ENCODE assay signal across 9 mouse cellular contexts in the genomic region with DNA sequence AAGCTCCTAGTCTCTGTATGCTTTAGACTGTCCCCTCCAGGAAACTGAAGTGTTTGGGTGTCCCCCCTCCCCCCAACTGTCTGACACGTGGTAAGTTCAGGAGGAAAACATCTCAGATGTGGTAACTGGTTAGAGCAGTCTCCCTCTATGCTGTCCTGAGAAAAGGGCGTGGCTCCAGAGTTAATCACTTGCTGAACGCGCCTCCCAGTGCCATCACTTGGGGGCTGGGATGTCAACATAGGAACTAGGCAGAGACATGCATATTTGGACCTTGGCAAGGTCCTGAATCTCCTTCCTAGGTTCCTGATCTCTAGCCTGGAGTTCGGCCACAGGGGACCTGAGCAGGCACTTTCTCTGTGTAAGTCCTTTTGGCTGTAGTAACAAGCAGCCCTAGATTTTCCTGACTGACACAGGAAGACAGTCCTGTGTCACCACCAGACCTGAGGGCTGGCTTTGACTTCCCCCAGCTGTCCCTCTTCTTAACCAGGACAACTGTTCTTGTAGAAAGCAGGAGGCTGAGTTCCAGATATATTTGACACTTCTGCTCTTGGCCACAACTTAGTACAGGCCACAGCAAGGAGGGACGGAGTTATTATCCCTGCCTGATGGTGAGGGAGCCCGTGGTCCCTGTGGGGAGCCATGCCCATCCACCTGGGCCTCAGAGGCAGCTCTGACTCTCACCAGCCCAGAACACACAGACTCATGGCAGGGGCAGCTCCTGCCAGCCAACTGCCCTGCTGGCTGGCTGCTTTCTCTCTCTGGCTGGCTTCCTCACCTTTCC. TPM values are rescaled to one million over a fixed set of nuclear protein-coding genes. Genes with fewer than 3 reads are reported as not detected.
DNase-seq lines count a peak whose midpoint lies in the region; ATAC-seq lines count a peak whose summit lies in the region.
"Had no signal": no experiment of that assay in that cellular context is flagged by ENCODE, and none has a peak within 500 bp of the region (broad histone marks: within the 10 kb centered on the region; RNA-seq: fewer than 3 reads in every experiment).

No protein-coding gene starts in this region.

- H3K4me1 ChIP-seq in embryonic facial prominence, embryonic 13.5 days, result peaks cover 35% of the 10 kb centered on the region
- peaks cover 27% of the 10 kb centered on the region for H3K4me1 ChIP-seq in embryonic facial prominence, embryonic 10.5 days
- no peaks in the 10 kb centered on the region for H3K4me1 ChIP-seq in forebrain, embryonic 12.5 days

- 21% methylated on average over 7 of the region's 7 CpGs for WGBS in embryonic facial prominence, embryonic 13.5 days
- WGBS in embryonic facial prominence, embryonic 10.5 days, result 30% methylated on average over 7 of the region's 7 CpGs
- WGBS in forebrain, embryonic 12.5 days, result 27% methylated on average over 7 of the region's 7 CpGs

- no peaks in the 10 kb centered on the region for H3K27me3 ChIP-seq in embryonic facial prominence, embryonic 13.5 days
- H3K27me3 ChIP-seq in embryonic facial prominence, embryonic 10.5 days (replicated peaks; ENCODE audit: low read depth, poor library complexity, severe bottlenecking), result no peaks in the 10 kb centered on the region
- no peaks in the 10 kb centered on the region for H3K27me3 ChIP-seq in forebrain, embryonic 12.5 days
- H3K27me3 ChIP-seq: CH12.LX had no signal

- H3K9me3 ChIP-seq in embryonic facial prominence, embryonic 13.5 days, result no peaks in the 10 kb centered on the region
- no peaks in the 10 kb centered on the region for H3K9me3 ChIP-seq in embryonic facial prominence, embryonic 10.5 days
- no peaks in the 10 kb centered on the region for H3K9me3 ChIP-seq in forebrain, embryonic 12.5 days

- DNase-seq in embryonic facial prominence, embryonic 10.5 days (ENCODE audit: low spot score), result no peak
- DNase-seq in retina, postnatal 1 day, result peak; percentile 17
- no peak for DNase-seq in retina, embryonic 14.5 days (ENCODE audit: low spot score)
- DNase-seq in kidney, postnatal 14 days, result peak; percentile 36
- peak; percentile 66 for DNase-seq in thymus, postnatal 0 days (ENCODE audit: low spot score)
- DNase-seq in right cerebral cortex, postnatal 36 days (ENCODE audit: low spot score in 2 of 2), result no peak

- no peak overlapping the region for H3K27ac ChIP-seq in embryonic facial prominence, embryonic 13.5 days
- H3K27ac ChIP-seq in embryonic facial prominence, embryonic 10.5 days (replicated peaks), result no peak overlapping the region
- no peak overlapping the region for H3K27ac ChIP-seq in forebrain, embryonic 12.5 days

- no peak overlapping the region for H3K4me3 ChIP-seq in embryonic facial prominence, embryonic 13.5 days
- H3K4me3 ChIP-seq in embryonic facial prominence, embryonic 10.5 days, result no peak overlapping the region
- H3K4me3 ChIP-seq in forebrain, embryonic 12.5 days (replicated peaks), result no peak overlapping the region

- 0 out of 2 replicates have a peak overlapping the region, but pooled peaks have one; percentile 21 for H3K9ac ChIP-seq in embryonic facial prominence, embryonic 13.5 days
- no peak overlapping the region for H3K9ac ChIP-seq in forebrain, embryonic 12.5 days

- peaks cover 14% of the 10 kb centered on the region for H3K36me3 ChIP-seq in embryonic facial prominence, embryonic 13.5 days
- H3K36me3 ChIP-seq in embryonic facial prominence, embryonic 10.5 days (replicated peaks), result peaks cover 16% of the 10 kb centered on the region
- peaks cover 10% of the 10 kb centered on the region for H3K36me3 ChIP-seq in forebrain, embryonic 12.5 days (replicated peaks)

- H3K4me2 ChIP-seq in embryonic facial prominence, embryonic 13.5 days, result no peak overlapping the region
- no peak overlapping the region for H3K4me2 ChIP-seq in forebrain, embryonic 12.5 days

- no peak for ATAC-seq in embryonic facial prominence, embryonic 13.5 days (ENCODE audit: insufficient number of reproducible peaks, insufficient read depth, low FRiP score, low TSS enrichment, low read depth)
- no peak for ATAC-seq in forebrain, embryonic 12.5 days (ENCODE audit: low FRiP score)

RNA-seq across cellular contexts. Expression of a gene that starts 28.9 kb away (rescaled TPM):
- polyA plus RNA-seq in embryonic facial prominence, embryonic 13.5 days (2015; fragmentation: Nextera tagmentation; extraction: Ambion mirVana), result 25.6 and 27.2 TPM in 2 replicates
- polyA plus RNA-seq in embryonic facial prominence, embryonic 10.5 days (2016; fragmentation: Nextera tagmentation; extraction: Ambion mirVana), result 15.8 and 17.4 TPM in 2 replicates
- polyA plus RNA-seq in thymus, postnatal 0 days (2015; fragmentation: Nextera tagmentation; extraction: Ambion mirVana), result 16.1 and 16.6 TPM in 2 replicates
- 5.1 and 5.9 TPM in 2 replicates for polyA plus RNA-seq in forebrain, embryonic 12.5 days (2016; fragmentation: Nextera tagmentation; extraction: Ambion mirVana)

RNA-seq across cellular contexts. Expression of a gene that starts 56.4 kb away (rescaled TPM):
- 62.8 and 67.5 TPM in 2 replicates for polyA plus RNA-seq in embryonic facial prominence, embryonic 13.5 days (2015; fragmentation: Nextera tagmentation; extraction: Ambion mirVana)
- polyA plus RNA-seq in embryonic facial prominence, embryonic 10.5 days (2016; fragmentation: Nextera tagmentation; extraction: Ambion mirVana), result 38.9 and 42.5 TPM in 2 replicates
- 31.0 and 42.6 TPM in 2 replicates for polyA plus RNA-seq in thymus, postnatal 0 days (2015; fragmentation: Nextera tagmentation; extraction: Ambion mirVana)
- polyA plus RNA-seq in forebrain, embryonic 12.5 days (2016; fragmentation: Nextera tagmentation; extraction: Ambion mirVana), result 76.8 and 79.9 TPM in 2 replicates

Comparison
In these comparisons a context has a peak if more than half of its experiments do, and no peak if none do; other contexts are left out.
1. DNase-seq: peak in retina, postnatal 1 day (single experiment), kidney, postnatal 14 days (single experiment) and thymus, postnatal 0 days (single experiment); none in embryonic facial prominence, embryonic 10.5 days (single experiment), retina, embryonic 14.5 days (single experiment) and right cerebral cortex, postnatal 36 days (0 of 2).